16 mouse cellular contexts compared by ENCODE assay signal in genomic region chr11:96878715-96879114, GRCm38 (mm10). TPM values are rescaled to one million over a fixed set of nuclear protein-coding genes. Genes with fewer than 3 reads are reported as not detected.
DNase-seq lines count a peak whose midpoint lies in the region; ATAC-seq lines count a peak whose summit lies in the region.
"Had no signal": no experiment of that assay in that cellular context is flagged by ENCODE, and none has a peak within 500 bp of the region (broad histone marks: within the 10 kb centered on the region; RNA-seq: fewer than 3 reads in every experiment).

No protein-coding gene starts in this region.

- peaks cover 56% of the 10 kb centered on the region for H3K4me1 ChIP-seq in midbrain, embryonic 12.5 days
- H3K4me1 ChIP-seq in kidney, embryonic 14.5 days (ENCODE audit: control insufficient read depth, insufficient read depth, low read length), result peaks cover 12% of the 10 kb centered on the region

- peak; percentile 63 to 69 for ATAC-seq in hematopoietic stem cell, adult 5-6 weeks (replicated peaks in 1 of 2; ENCODE audit: insufficient read depth in 1 of 2, low FRiP score in 2 of 2, low TSS enrichment in 1 of 2, low read depth in 1 of 2, poor library complexity in 2 of 2, severe bottlenecking in 2 of 2)
- no peak for ATAC-seq in midbrain, embryonic 12.5 days (ENCODE audit: low FRiP score, low read depth)
- ATAC-seq in kidney, embryonic 14.5 days (ENCODE audit: low FRiP score, low TSS enrichment), result no peak
- ATAC-seq: intestine, embryonic 15.5 days had no signal

- no peaks in the 10 kb centered on the region for H3K36me3 ChIP-seq in midbrain, embryonic 12.5 days
- H3K36me3 ChIP-seq in kidney, embryonic 14.5 days (ENCODE audit: control insufficient read depth, insufficient read depth, low read length), result no peaks in the 10 kb centered on the region
- H3K36me3 ChIP-seq: heart, embryonic 15.5 days; intestine, embryonic 15.5 days; limb, embryonic 13.5 days; lung, embryonic 15.5 days had no signal

- H3K27ac ChIP-seq in midbrain, embryonic 12.5 days (replicated peaks), result peak overlapping the region; percentile 100
- no peak overlapping the region for H3K27ac ChIP-seq in kidney, embryonic 14.5 days (ENCODE audit: low read depth, low read length)
- H3K27ac ChIP-seq: heart, embryonic 15.5 days; intestine, embryonic 15.5 days; kidney, postnatal 0 days; left cerebral cortex, adult 2 months; limb, embryonic 13.5 days; lung, embryonic 15.5 days had no signal

- 20% methylated on average over 3 of the region's 3 CpGs for WGBS in midbrain, embryonic 12.5 days
- WGBS in kidney, embryonic 14.5 days, result 73% methylated on average over 3 of the region's 3 CpGs

- H3K4me2 ChIP-seq in midbrain, embryonic 12.5 days (replicated peaks), result no peak overlapping the region
- H3K4me2 ChIP-seq in kidney, embryonic 14.5 days (replicated peaks; ENCODE audit: low read depth, low read length), result no peak overlapping the region
- H3K4me2 ChIP-seq: heart, embryonic 15.5 days; intestine, embryonic 15.5 days; limb, embryonic 13.5 days; lung, embryonic 15.5 days had no signal

- no peak overlapping the region for H3K4me3 ChIP-seq in midbrain, embryonic 12.5 days
- no peak overlapping the region for H3K4me3 ChIP-seq in kidney, embryonic 14.5 days (ENCODE audit: low read length)
- H3K4me3 ChIP-seq: heart, embryonic 15.5 days; intestine, embryonic 15.5 days; left cerebral cortex, adult 2 months; limb, embryonic 13.5 days; lung, embryonic 15.5 days had no signal

- DNase-seq in 416B (ENCODE audit: low read depth) (peak; percentile 98), MEL-GATA-1-ER (ENCODE audit: extremely low read depth, low read depth) (peak; percentile 23)
- no peak for DNase-seq in cerebellum, postnatal 14 days
- no peak for DNase-seq in thymus, postnatal 36 days
- DNase-seq: cerebellum, adult 11 months; heart, adult 11 months; right cerebral cortex, postnatal 14 days had no signal

- no peaks in the 10 kb centered on the region for H3K27me3 ChIP-seq in midbrain, embryonic 12.5 days
- peaks cover 6% of the 10 kb centered on the region; the same call in 1 of the 2 replicates for H3K27me3 ChIP-seq in kidney, embryonic 14.5 days (ENCODE audit: control insufficient read depth, insufficient read depth, low read length)

- H3K9ac ChIP-seq in midbrain, embryonic 12.5 days (replicated peaks), result no peak overlapping the region
- no peak overlapping the region for H3K9ac ChIP-seq in kidney, embryonic 14.5 days (ENCODE audit: low read depth, low read length)
- H3K9ac ChIP-seq: heart, embryonic 15.5 days; intestine, embryonic 15.5 days; limb, embryonic 13.5 days; lung, embryonic 15.5 days had no signal

- H3K9me3 ChIP-seq in midbrain, embryonic 12.5 days, result no peaks in the 10 kb centered on the region
- no peaks in the 10 kb centered on the region for H3K9me3 ChIP-seq in kidney, embryonic 14.5 days (ENCODE audit: control insufficient read depth, low read length)
- H3K9me3 ChIP-seq: heart, embryonic 15.5 days; intestine, embryonic 15.5 days; limb, embryonic 13.5 days; lung, embryonic 15.5 days had no signal

RNA-seq across cellular contexts. Expression of gene Copz2, which starts 29.0 kb away (rescaled TPM):
- 3.1 and 5.9 TPM in 2 replicates for total RNA-seq in hematopoietic stem cell, adult 5-6 weeks (2017)
- polyA plus RNA-seq in midbrain, embryonic 12.5 days (2016; fragmentation: Nextera tagmentation; extraction: Ambion mirVana), result 36.1 and 43.0 TPM in 2 replicates
- polyA plus RNA-seq in kidney, embryonic 14.5 days (2014; fragmentation: Nextera tagmentation; extraction: Ambion mirVana), result 94.7 and 106 TPM in 2 replicates

RNA-seq across cellular contexts. Expression of gene Cdk5rap3, which starts 37.6 kb away (rescaled TPM):
- total RNA-seq in hematopoietic stem cell, adult 5-6 weeks (2017), result 48.3 and 59.6 TPM in 2 replicates
- polyA plus RNA-seq in midbrain, embryonic 12.5 days (2016; fragmentation: Nextera tagmentation; extraction: Ambion mirVana), result 107 and 116 TPM in 2 replicates
- polyA plus RNA-seq in kidney, embryonic 14.5 days (2014; fragmentation: Nextera tagmentation; extraction: Ambion mirVana), result 66.9 and 69.1 TPM in 2 replicates

RNA-seq across cellular contexts. Expression of gene Nfe2l1, which starts 48.9 kb away (rescaled TPM):
- total RNA-seq in hematopoietic stem cell, adult 5-6 weeks (2017), result 50.1 and 51.6 TPM in 2 replicates
- polyA plus RNA-seq in midbrain, embryonic 12.5 days (2016; fragmentation: Nextera tagmentation; extraction: Ambion mirVana), result 80.9 and 81.1 TPM in 2 replicates
- polyA plus RNA-seq in kidney, embryonic 14.5 days (2014; fragmentation: Nextera tagmentation; extraction: Ambion mirVana), result 37.3 and 43.2 TPM in 2 replicates

RNA-seq across cellular contexts. Expression of gene Prr15l, which starts 49.2 kb away (rescaled TPM):
- 0.74 TPM in 1 of 2 replicates, not detected in the other for total RNA-seq in hematopoietic stem cell, adult 5-6 weeks (2017)
- polyA plus RNA-seq in midbrain, embryonic 12.5 days (2016; fragmentation: Nextera tagmentation; extraction: Ambion mirVana), result 0.55 and 0.68 TPM in 2 replicates
- 33.7 and 36.3 TPM in 2 replicates for polyA plus RNA-seq in kidney, embryonic 14.5 days (2014; fragmentation: Nextera tagmentation; extraction: Ambion mirVana)
- total RNA-seq: left cerebral cortex, adult 2 months had no signal

Comparison
In these comparisons a context has a peak if more than half of its experiments do, and no peak if none do; other contexts are left out.
1. DNase-seq: peak in 416B (single experiment) and MEL-GATA-1-ER (single experiment); none in cerebellum, postnatal 14 days (0 of 2) and thymus, postnatal 36 days (0 of 2).
2. ATAC-seq: peak in hematopoietic stem cell, adult 5-6 weeks (2 of 2); none in midbrain, embryonic 12.5 days (single experiment) and kidney, embryonic 14.5 days (single experiment).